Mouse (Mus musculus): ENCODE measurements at regions not wholly inside any gene's neighbourhood (a gene's known extent, or its start where the extent isn't known, plus 50 kb on each side); places are given as distances from the start of the nearest gene placed in this dataset.

DNA sequence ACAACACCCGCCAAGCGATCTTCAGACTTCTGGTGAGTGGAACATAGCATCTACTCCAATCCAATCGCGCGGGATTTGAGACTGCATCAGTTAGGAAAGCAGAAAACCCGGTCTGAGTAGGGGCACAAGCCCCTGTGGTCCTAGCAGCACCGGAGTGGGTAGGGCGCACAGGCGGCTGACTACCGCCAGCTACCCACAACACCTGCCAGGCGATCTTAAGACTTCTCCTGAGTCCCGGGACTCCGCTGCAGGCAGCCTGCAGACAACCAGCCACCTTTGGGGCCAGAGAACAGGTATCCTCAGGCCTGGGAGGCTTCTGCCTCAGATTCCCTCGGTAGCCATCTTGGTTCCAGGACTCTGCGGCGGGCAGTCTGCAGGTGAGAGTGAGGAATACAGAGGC lies 208.2 kb upstream of the Pdzrn3 start:
- DNase-seq (ENCODE audit: low spot score) = no peak

DNA sequence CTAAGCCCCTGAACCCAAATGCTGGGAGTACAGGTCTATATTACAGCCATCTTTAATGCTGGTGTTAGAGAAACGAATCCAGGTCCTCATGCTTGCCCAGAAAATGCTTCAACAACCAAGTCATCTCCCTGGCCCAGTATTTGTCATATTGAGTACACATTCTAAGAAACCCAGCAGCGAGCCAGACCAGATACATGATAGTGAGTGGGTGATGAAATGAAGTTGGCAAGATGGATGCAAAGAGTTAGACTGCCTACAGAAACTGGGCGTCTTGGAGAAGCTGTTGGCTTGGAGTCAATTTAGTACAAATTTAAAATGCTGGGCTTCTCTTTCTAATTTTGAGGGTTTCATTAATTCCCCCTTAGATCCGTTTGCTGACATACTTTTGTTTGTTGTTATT lies 203.1 kb upstream of the Pdzrn3 start:
- no peak for DNase-seq (ENCODE audit: low spot score)

DNA sequence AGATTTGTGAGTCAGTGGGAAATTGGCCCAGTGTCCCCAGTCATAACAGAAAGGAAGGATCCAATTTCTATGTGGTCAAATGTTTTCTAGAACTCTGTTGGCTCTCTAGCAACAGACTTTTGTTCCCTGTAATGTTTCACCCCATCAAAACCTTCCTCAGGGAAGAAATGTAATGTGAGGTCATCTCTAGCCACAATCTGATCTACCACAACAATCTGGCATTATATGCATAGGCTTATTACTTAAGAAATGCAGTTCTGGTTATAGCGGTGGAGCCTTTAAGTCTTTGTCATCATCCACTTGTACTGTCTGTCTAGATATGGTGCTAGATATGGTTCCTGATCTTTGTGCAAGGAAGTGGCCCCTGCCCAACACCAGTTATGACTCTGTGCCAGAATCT lies 178.4 kb upstream of the Pdzrn3 start:
- DNase-seq (ENCODE audit: low spot score) = no peak

GRCm38 (mm10) chr6:101554965-101555604 lies 177.4 kb upstream of the Pdzrn3 start:
- DNase-seq (ENCODE audit: low spot score) = no peak

DNA sequence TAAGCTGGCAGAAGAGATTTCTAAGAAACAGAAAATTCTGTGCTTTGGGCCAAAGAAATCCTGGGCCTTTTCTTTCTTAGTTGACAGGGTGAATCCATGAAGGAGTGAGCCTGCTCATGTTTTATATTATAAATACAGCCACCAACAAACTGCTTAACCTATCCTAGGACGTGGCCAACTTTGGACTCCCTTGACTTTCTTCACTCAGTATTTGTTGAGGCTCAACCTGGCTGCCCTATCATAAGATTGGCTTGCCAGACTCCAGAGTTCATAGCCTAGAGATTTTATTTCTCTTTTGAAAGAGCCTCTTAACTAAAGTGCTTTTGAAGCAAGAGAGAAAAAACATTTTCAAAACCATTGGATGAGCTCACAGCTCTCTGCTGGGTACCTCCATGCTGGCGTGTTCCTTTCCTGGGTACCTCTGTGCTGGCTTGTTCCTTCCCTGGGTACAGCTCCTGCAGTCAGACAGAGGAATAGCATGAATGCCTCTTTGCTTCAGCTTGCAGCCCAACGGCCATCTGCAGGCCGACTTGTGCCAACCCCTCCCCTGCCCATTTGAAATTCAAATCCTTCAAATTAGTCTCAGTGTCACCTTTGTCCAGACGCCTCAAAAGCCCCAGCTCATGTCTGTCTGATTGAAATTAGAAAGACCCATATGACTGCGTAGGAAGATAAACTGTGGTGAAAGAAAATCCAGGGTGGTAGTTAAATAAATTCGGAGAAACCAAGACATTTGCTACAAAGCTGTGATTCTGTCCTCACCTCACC lies 173.0 kb upstream of the Pdzrn3 start:
- DNase-seq (ENCODE audit: low spot score) = no peak

DNA sequence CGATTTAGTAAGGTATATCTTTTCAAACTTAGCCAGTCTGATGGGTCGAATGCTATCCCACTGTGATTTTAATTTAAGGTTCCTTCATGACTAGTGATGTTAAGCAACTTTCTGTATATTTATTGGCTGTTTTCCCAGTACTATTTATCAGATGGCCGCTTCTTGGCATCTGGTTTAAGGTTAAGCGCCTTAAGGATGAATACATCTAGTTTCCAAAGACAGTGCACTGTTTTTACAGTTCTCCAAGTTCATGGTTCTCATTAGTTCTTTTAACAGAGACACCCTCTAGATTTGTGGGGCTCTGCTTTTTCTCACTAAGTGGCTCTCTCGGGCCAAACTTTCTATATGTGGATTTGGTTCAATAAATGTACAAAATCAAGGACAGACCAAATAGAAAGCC lies 159.9 kb upstream of the Pdzrn3 start:
- no peak for DNase-seq (ENCODE audit: low spot score)

DNA sequence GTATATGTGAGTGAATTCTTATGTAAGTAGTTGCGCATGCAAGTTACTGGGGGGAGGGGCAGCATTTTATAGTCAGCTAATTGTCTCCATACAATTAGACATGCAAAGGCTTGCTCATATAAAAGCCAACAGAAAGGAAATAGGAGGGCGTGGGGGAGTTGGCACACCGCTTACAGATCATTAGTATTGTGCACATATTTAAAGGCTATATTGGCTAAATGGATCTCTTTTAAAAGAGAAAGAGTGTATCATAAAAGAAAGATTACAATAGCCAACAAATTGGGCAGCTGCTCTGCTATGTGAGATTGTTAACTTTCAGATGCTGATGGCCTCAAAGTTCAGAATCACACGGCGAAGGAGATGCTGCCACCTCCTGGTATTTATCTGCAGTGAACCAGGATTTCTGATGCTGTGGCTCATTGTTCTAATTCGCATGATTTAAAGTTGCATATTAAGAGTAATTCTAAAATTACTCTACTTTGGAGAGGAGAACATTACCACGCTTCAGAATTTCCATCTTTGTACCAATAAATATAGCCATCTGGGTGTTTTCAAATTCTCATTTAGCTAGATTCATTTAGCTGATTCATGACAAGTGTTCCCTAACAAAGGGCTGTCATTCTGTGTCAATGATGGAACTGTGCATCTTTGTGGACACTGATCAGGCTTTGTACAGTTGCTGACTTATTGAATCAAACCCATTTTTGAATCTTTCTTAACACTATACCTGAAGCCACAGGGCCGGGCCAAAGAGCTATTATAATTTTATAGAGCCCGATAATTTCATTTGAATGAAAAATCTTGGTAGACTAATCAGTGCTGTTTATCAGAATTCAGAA lies 156.7 kb upstream of the Pdzrn3 start:
- DNase-seq (ENCODE audit: low spot score) = no peak

DNA sequence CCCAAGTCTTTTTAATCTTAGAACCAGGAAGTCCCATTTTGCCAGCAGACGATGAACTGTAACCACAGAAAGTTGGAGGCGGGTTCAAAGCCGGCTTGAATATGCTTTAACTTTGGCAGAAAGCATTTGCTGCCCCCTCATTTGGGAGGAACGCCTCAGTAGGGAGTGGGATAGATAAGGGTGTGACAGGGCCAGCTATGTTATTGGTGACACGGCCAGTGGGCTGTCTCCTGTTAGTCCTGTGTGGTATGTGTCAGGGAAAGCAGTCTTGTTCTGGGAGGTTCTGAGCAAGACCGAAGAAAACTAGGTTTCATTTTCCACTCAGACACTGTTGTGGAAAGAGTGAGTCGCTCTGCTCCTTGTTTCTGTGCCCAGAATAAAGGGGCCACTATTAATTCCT lies 154.7 kb upstream of the Pdzrn3 start:
- no peak for DNase-seq (ENCODE audit: low spot score)

DNA sequence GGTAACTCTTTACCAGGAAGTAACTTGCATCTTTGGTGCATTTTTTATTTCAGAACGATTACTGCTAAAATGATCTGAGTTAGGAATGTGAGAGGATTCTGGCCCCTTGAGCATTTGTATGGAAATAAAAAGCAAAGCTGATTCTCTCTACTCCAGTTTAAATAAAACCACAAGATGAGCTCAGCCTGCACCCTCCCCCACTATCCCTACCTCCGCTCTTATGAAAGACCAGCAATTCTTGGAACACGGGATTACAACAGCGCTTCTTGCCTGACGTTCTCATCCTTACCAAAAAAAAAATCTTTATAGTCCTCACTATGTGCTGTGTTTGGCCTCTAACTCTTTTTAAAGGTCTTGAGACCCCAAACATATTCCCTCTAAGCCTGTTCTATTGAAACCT lies 154.2 kb upstream of the Pdzrn3 start:
- no peak for DNase-seq (ENCODE audit: low spot score)

GRCm38 (mm10) chr6:101525129-101525528 lies 147.4 kb upstream of the Pdzrn3 start:
- no peak for DNase-seq (ENCODE audit: low spot score)

DNA sequence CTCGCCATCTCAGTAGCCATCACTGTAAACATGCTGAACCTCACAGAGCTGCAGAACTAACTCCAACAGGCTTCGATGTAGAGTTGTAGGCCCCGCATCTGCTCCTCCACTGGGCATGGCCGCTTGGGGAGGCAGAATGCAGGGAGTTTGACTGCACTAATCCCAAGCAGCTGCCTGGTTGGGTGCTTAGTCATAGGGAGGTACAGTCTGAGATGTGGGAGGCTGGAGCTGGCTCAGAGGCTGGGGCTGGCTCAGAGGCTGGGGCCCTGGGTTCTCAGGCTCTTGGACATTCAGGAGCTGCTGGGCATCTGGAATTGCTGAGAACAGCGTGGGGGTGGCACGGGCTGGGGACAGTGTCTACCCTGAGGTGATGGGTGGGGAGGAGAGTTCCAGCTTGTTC lies 143.6 kb upstream of the Pdzrn3 start:
- DNase-seq (ENCODE audit: low spot score) = no peak

DNA sequence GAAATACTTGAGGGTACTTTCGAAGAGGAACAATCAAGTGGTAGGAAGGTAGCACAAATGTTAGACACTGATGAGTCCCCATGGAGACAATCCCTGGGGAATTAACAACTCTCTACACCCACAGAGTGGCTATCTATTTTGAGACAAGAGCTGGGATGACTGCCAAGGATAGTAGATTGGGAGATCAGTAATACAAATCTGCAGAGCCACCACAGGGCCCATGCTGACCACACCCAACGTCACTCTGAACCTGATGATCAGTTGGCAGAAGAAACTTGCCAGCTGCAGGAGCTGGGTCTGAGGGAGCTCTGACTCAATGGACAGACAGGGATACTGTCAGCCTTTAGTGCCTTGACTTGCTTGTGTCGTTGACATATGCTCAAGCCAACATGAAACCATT lies 143.1 kb upstream of the Pdzrn3 start:
- DNase-seq (ENCODE audit: low spot score) = no peak

DNA sequence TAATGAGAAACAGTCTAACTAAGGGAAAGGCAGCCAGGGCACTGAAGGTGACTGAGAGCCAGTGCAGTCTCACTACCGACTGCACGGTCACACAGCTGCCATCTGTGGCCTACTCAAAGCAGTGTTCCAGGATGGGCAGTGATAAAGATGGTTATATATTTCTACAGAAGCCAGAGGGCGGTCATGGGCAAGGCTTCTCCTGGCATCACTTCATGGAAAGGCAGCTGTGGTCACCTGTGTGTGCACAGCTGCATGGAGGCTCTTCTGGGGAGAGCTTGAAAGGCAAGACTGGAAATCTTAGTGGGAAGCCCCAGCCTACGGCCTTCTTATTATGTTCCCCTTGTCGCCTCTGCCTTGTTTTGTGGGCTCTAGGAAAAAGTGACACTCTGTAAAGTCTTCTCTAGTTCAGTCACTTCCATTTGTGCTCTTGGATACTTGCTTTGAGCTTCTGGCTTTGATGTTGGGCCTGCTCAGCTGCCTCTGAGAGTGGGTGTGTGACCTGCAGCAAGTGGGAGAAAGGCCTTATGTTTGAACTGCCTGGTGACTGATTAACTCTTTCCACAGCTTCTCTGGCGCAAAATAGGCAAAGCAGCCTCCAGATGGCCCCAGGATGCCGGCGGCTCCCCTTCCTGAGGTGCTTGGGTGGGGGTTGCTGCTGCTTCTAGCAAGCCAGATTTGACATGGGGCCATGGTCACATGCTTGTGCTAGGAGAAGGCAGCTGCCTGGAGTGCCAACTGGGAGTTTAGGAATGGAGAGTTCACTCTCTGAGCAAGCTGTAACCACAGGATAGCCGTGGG lies 141.4 kb upstream of the Pdzrn3 start:
- no peak for DNase-seq (ENCODE audit: low spot score)

GRCm38 (mm10) chr6:101517584-101517983 lies 139.9 kb upstream of the Pdzrn3 start:
- DNase-seq (ENCODE audit: low spot score) = no peak

- DNase-seq (ENCODE audit: low spot score) = no peak
Observed at GRCm38 (mm10) chr6:101513696-101514095, 136.0 kb upstream of the Pdzrn3 start.

DNA sequence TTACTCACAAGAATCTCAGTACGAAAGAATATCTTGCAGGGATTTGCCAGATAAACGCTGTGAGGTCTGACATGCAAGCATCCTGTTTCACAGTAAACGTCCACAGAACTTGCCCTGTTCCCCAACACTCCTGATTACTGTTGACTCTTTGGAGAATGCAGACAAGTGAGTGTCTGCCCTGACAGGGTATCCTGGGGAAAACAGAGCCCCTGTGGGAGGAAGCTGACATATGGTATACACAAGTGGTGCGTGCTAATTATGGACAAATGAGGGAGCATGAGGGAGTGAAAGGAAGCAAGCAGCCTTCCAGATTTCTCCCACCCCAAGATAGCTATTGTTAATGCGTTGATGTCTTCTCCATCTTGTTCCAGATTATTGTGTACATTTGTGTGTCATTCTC lies 124.5 kb upstream of the Pdzrn3 start:
- DNase-seq (ENCODE audit: low spot score) = no peak

DNA sequence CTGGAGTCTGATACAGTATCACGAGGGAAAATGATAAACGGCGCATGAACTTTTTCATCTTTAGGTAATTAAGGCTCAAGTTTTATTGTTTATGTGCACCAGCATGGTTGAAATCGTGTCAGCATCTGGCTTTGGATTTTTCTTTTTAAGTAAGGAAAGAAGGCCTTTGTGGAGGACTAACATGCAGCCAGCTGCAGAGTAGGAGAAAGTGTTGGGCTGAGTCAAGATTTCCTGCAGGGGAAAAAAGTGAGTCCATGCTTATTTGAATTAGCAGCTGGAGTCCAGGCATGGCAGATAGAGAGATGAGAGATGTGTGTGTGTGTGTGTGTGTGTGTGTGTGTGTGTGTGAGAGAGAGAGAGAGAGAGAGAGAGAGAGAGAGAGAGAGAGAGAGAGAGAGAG lies 124.0 kb upstream of the Pdzrn3 start:
- DNase-seq (ENCODE audit: low spot score) = no peak

- DNase-seq (ENCODE audit: low spot score) = no peak
Observed at GRCm38 (mm10) chr6:101500202-101500601, 122.5 kb upstream of the Pdzrn3 start.

DNA sequence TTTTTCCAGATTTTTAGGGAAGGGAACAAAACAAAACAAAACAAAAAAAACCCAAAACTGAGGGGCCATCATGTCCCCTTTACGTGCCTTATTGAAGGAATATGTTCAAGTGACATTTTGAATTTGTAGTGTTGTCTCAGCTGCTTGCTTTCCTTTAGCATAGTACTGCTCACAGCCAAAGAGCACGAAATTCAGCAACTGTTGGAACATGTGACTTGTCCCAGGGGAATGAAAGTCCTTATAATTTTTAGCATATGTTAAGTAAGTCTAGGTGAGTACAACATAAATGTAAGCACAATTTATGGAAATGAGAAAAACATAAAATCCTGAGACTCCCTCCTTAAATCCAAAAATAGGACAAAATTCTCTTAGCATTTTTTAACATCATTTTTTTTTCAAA lies 110.8 kb upstream of the Pdzrn3 start:
- DNase-seq (ENCODE audit: low spot score) = no peak

DNA sequence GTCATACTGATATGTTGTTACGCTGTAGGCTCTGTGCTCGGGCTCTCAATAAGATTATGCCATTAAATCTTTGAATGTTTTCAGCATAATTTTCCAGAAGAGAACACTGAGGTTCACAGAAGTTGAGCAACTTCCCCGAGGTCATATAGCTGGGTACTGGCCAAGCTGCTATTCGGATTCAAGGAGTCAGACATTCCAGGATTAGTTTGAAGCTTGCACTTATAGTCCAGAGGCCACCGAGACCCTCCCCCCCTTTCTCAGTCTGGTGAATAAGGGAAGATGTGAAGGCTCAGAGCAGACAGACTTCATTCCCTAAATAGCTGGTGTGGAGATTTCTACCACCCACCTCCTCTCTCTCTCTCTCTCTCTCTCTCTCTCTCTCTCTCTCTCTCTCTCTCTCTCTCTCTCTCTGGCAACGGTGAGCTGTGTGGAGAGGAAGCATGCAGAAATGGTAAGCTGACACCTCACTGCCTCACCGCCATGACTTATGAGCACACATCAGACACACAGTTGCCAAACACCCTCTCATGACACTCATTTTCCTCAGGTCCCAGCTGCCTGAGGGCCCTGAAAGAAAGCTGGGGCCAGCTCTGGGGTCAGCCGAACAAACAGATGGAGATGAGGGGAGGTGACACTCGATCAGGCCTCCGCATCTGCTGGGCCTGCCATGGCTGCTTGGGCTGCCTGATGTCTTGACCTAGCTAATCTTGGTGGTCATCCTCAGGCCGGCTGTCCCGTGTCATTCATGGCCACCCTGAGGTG lies 107.0 kb upstream of the Pdzrn3 start:
- DNase-seq (ENCODE audit: low spot score) = no peak
